Mouse (Mus musculus): Measurements from ENCODE around the gene Htr1f. TPM values are rescaled to one million over a fixed set of nuclear protein-coding genes. Genes with fewer than 3 reads are reported as not detected.
"Not testable (repeated sequence)": the region's sequence is repeated elsewhere in the genome, so short reads cannot be mapped to it uniquely, and the experiment has no call there.

The Htr1f gene
- total RNA-seq (2015), result not detected in 2 replicates
- not detected in 2 replicates for total RNA-seq (2017)

GRCm38 (mm10) chr16:65105184-65105931, at the start of gene Htr1f:
Gene Htr1f, minus strand, starts transcription at chr16:65105854.
- peak; percentile 61 for ATAC-seq (replicated peaks; ENCODE audit: poor library complexity)

DNA sequence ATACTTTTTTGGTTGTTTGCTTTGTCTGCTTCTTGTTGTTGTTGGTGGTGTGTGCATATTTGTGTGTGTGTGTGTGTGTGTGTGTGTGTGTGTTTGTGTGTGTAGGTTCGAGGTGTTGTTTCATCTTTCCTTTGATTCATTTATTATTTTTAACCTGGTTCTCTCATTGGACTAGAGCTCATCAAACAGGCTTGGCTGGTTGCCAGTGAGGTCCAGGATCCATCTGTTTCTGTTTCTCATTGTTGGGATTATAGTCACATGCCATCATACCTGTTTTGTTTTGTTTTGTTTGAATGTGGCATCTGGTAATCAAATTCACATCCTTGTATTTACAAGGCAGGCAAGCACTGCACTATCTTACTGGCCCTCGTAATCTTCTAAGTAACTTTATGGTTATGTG, 34.1 kb upstream of the Htr1f start:
- ATAC-seq (replicated peaks; ENCODE audit: poor library complexity), result no peak

GRCm38 (mm10) chr16:65129391-65129790, 23.7 kb upstream of the Htr1f start:
- no peak for ATAC-seq (replicated peaks; ENCODE audit: poor library complexity)

GRCm38 (mm10) chr16:65127846-65128245, 22.2 kb upstream of the Htr1f start:
- peak; percentile 96 for ATAC-seq (replicated peaks; ENCODE audit: poor library complexity)

DNA sequence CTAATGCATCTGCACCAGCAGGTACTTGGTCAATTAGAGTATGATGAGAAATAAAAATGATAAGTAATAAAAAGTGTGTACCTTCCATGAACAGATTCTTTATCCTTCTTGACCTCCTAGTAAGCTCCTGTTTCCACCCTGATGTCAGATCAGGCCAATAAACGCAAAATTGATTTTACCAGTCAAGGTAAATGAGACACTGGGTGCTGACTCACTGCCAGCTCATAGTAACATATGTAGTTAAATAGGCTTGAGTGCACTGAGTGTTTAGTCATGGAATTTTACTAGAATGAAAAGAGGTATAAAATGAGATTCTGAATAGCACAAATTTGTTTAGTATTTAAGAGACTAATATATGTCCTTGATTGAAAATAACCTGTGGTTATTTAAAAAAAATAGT, 6.6 kb upstream of the Htr1f start:
- ATAC-seq (replicated peaks; ENCODE audit: poor library complexity), result no peak

DNA sequence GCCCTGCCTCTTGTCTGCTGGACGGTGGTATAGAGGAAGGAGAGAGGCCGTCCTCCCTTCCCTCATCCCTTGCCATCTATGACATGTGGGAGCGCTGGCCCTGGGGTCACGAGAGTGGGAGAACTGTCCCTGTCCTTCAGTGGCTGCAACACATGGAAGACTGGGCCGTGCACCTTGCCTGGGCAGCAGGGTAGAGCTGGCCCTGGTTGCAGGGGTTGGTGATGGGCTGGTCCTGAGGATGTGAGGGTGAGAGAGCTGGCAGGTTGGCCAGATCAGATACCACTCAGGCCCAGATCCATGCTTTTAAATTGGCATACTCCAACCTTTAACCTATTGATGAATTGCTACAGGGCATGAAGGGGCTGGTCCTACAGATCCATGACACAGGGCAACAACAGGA, 12.1 kb downstream of the Htr1f start:
- ATAC-seq (replicated peaks; ENCODE audit: poor library complexity), result no peak

- ATAC-seq (replicated peaks; ENCODE audit: poor library complexity), result no peak
Measured at GRCm38 (mm10) chr16:65083475-65083874, 22.2 kb downstream of the Htr1f start.

GRCm38 (mm10) chr16:65069867-65070266, 35.8 kb downstream of the Htr1f start:
- no peak for ATAC-seq (replicated peaks; ENCODE audit: poor library complexity)

DNA sequence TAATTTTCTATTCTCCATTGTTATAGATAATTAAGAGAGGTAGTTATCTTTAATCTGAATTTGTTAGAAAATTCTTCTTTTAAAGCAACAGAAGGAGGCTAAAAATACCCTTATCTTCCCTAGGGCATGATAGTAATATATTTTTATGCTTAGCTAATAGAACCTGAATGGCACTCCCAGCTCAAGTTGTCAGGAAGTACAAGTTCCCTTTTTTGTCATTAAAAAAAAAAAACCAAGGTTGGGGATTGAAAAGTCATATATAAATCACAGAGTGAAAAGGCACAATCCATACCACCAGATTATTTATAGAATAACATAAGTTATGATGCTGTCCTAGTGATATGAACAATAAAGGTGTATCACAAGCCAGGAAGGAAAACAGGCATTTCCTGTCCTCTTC, 39.4 kb downstream of the Htr1f start:
- ATAC-seq (replicated peaks; ENCODE audit: poor library complexity), result no peak

DNA sequence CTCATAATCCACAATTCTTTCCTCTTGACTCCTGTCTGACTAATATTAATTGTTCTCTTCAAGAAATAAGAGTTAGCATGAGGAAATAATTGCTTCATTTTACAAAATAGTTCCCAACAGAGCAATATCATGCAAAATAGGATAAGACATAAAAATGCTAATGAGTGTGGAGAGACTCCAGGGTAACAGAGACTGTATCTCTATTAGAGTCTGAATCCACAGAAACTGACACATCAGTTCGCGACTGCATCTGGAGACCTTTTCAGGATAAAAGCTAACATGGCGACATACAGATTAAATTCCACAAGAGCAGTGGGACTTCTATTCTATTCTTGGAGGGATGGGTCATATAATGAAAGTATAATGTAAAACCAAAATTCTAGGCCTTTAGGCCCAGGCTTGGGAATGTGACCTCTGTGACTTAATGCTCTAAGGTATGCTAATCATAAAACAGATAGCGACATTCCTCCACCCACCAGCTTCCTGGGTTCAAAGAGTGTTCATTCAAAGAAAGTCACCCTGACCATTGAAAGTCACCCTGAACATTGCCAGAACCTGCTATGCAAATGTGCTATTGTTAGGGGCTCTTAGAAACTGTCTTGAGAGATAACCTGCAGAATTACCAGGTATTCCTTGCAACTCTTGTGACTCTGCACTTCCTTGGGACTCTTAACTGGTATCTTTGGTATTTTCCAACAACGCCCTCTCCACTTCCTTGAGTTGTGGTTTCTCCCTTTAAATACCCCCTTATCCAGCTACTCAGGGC, 67.8 kb downstream of the Htr1f start:
- not testable (repeated sequence) for ATAC-seq (replicated peaks; ENCODE audit: poor library complexity)

DNA sequence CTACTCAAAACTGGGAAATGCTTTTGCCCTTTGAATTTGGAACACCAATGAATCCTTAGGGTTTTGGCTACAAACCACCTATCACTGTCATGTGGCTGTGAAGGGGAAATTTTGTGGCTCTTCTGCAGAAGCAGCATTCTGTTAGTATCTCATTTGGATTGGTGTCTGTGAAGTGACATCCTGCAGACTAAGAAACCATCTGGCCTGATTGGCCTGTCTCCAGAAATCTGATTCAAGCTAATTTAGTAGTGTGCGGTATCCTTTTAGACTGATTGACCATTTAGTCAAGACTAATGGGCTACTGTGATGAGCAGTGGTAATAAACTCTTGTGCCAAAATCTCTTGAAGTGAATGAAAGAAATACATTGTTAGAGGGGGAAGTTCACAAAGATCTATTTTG, 76.0 kb downstream of the Htr1f start:
- ATAC-seq (replicated peaks; ENCODE audit: poor library complexity), result no peak

DNA sequence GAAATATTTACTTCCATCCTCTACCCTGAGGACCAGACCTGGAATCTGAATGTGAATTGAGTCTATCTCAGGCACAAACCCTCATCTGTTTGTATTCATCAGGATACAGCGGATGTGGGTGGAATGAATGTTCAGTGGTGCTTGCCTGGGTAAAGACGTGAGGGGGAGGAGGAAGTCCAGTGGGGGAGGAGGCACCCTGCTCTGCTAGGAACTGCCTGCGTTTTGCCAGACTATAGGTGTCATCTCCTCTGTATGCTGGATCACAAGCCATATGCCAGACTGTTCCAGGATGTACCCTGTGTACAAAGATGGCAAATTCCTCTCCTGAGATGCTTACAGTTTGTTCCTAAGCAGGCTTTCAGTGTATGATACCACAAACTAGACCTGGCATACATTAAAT, 83.3 kb downstream of the Htr1f start:
- ATAC-seq (replicated peaks; ENCODE audit: poor library complexity), result no peak

DNA sequence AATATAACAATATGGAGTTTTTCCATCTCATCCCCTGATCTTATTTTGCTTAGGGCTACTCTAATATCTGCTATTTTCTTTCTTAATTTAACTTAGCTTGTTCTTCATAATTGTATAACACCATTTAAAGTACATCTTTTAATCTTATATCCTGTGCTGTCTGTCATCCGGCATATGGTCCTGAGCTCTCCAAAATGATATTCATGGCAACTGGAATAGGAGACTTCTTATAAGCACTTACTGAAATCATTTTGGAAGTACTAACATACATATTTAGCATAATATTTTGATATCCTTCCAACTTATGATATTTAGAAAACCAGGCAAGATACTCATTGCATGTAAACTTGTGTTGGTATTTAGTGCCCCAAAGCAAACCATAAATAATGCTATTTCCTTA, 86.9 kb downstream of the Htr1f start:
- no peak for ATAC-seq (replicated peaks; ENCODE audit: poor library complexity)

DNA sequence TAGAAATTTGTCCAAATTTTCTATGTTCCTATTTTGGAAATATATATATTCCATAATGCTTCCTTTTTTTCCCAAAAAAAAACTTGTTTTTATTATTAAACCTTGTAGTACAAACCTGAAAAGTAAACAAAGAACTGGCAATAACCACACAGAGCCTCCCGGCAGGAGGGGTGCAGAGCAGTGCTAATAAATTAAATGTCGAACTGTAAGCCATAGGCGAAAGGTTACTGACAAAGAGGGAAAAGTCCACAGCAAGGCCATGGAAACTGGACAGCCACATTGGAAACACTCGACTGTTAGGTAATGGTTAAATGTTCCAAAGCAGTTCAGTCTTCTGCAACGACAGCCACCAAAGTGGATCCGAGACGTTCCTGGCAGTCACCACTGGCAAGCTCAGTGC, 87.5 kb downstream of the Htr1f start:
- no peak for ATAC-seq (replicated peaks; ENCODE audit: poor library complexity)

GRCm38 (mm10) chr16:65017566-65017965, 88.1 kb downstream of the Htr1f start:
- no peak for ATAC-seq (replicated peaks; ENCODE audit: poor library complexity)

- no peak for ATAC-seq (replicated peaks; ENCODE audit: poor library complexity)
Measured at GRCm38 (mm10) chr16:65015241-65015640, 90.4 kb downstream of the Htr1f start.

DNA sequence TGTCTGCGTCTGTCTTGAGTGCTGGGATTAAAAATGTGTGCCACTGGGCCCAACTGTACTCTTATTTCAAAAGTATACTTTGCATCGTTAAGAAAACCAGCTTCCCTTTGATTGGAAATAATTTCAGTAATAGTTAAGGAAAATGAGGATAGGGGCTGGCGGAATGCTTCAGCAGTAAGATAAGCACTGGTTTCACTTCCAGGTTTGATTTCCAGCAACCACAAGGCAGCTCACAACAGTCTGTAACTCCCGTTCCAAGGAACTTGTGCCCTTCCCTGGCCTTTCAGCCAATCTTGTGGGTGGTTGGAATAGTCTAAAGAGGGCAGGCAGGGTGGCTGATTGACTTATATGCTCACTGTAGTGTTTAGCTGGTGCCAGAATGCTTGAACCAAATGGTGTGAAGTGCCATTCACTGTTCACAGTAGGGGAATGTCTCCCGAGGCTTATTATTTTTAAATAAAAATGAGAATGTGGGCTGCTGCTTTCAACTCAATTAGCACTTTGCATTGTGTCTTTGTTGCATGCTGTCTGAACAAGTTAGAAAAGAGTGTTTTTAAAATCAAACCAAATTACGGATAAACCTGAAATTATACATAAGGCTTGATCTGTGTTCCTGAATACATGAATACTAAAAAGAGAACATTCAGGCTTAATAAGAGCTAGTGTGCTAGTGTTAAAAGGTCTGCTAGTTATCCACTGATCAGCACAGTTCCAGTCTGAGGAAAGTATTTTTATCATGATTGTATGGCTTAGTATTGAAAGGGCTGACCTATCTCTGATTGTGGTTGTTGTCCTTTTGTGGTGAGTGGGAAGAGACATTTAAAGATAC, 103.4 kb downstream of the Htr1f start:
- ATAC-seq (replicated peaks; ENCODE audit: poor library complexity), result peak; percentile 75

DNA sequence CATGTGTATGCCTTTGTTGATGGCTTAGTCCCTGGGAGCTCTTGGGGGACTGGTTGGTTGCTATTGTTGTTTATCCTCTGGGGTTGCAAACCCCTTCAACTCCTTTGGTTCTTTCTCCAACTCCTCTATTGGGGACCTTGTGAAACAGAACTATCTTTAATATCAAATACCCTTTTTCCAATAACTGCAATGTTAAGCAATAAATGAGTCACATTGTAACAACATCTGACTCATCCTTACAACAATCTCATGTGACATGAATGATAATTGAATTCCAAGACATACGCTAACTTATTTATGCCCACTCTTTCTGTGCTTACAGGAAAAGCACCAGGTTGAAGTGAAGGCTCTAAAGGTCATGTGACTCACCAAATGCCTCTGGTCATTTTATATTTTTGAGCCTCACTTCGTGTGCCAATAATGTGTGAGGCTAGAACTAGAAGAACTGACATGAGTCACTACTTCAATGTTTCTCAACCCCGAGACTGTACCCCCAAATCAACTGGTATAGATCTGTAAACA, 116.3 kb downstream of the Htr1f start:
- no peak for ATAC-seq (replicated peaks; ENCODE audit: poor library complexity)

DNA sequence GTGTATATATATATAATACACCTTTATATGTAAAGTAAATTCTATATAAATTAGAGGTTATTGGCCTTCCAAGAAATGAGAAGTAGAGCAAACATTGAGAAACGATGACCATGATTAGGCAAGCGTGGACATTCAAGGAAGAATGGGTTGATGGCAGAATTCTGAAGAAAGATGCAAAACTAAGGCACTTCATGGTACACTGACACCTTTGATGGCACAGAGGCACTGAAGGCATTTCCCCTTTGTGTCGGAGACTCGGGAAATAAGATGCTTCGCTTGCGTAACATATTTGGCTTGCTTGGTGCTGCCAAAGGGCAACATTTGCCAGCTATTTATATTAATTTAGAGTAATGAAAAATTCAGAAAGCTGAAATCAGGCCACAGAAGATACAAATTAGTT, 118.1 kb downstream of the Htr1f start:
- ATAC-seq (replicated peaks; ENCODE audit: poor library complexity), result peak; percentile 57

GRCm38 (mm10) chr16:64987049-64987448, 118.6 kb downstream of the Htr1f start:
- ATAC-seq (replicated peaks; ENCODE audit: poor library complexity), result 0 out of 2 replicates have a peak, but pooled peaks have one; percentile 37

- ATAC-seq (replicated peaks; ENCODE audit: poor library complexity), result no peak
Measured at GRCm38 (mm10) chr16:64974636-64975035, 131.0 kb downstream of the Htr1f start.
